Mouse (Mus musculus): ENCODE results near the gene Spindoc. TPM values are rescaled to one million over a fixed set of nuclear protein-coding genes. Genes with fewer than 3 reads are reported as not detected.
A peak's percentile ranks its signal among the peaks of the same experiment; 100 is the strongest.

The Spindoc gene
- 22.6 and 22.8 TPM in 2 replicates for polyA plus RNA-seq (2012; rRNA removed)

DNA sequence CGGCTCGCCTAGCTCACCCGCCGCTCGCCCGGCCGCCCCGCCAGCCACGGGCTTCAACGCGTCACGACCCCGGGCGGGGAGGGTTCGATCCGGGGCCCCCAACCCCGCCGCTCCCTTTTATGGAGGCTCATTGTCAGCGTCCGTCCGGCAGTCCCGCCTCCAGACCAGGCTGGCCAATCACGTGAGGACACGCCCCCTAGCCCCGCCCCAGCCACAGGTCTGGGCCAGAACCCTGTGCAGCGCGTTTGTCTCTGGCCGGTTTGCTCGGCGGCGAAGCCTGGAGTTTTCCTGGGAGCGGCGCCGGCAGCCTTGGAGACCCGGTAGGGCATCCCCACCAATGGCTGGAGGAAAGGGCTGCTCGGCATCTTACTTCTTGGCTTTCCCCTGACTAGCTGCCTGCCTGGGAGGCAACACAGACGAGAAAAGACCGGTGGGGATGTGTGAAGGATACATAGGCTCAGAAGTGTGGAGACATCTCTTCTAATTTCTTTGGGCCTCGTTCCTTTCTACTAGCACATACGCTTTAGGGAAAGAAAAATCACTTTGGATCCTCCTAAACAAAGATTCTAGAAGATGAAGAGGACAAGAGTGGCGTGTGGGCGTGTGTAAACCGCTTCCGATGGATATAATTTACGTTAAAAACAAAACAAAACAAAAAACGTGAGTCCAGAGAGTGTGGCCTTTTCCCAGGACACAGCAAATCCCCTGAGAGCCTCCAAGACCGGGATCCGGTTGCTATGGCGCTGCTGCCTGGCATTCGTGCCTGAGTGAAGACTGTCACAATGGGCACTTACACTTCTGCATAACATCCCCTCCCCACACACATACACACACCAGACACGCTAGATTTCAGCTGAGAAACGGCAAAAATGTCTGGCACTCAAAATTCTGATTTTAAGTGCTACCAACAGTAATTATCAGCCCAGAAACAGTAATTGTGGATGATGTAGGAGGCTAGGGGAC lies at the start of gene Spindoc:
Gene Spindoc (minus strand): TSS at position 92 of the 963 bp plus-strand sequence.
- H3K4me1 ChIP-seq (ENCODE audit: control insufficient read depth, insufficient read depth, low read length), result peaks cover 7% of the 10 kb centered on the region
- peak within 1 kb of the TSS; percentile 68 for H3K4me3 ChIP-seq (ENCODE audit: insufficient read depth, low read length)
- TF ChIP-seq POLR2A (IDR thresholded peaks at IDR 0.05; ENCODE audit: extremely low read depth, insufficient read depth, low read length) (peak; percentile 92), CTCF (IDR thresholded peaks at IDR 0.05; ENCODE audit: extremely low read depth, insufficient read depth, low read length) (no peak)
- H3K27ac ChIP-seq (ENCODE audit: insufficient read depth, low read length), result peak within 1 kb of the TSS; percentile 95

DNA sequence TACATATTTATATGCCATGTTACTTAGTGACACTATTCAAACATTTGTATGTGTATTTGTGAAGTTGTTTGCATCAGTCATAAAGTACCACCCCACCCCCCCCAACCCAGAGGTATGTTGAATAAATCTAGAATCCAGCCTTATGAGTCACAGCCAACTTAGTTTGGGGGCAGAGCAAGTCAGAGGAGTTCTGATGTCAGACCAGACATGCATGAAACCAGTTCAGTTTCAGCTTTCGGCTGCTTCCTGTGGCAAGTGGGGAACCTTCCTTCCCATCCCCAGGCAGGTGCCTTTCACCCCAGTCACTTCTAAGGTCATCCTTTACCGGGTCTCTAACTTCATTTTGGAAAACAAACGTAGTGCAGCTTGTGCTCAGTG lies 42.6 kb upstream of the Spindoc start:
- Histone ChIP-seq H3K27ac (ENCODE audit: insufficient read depth, low read length) (no peak overlapping the region), H3K4me1 (ENCODE audit: control insufficient read depth, insufficient read depth, low read length) (no peaks in the 10 kb centered on the region), H3K4me3 (ENCODE audit: insufficient read depth, low read length) (no peak overlapping the region)
- TF ChIP-seq CTCF (IDR thresholded peaks at IDR 0.05; ENCODE audit: extremely low read depth, insufficient read depth, low read length) (no peak), POLR2A (IDR thresholded peaks at IDR 0.05; ENCODE audit: extremely low read depth, insufficient read depth, low read length) (no peak)

DNA sequence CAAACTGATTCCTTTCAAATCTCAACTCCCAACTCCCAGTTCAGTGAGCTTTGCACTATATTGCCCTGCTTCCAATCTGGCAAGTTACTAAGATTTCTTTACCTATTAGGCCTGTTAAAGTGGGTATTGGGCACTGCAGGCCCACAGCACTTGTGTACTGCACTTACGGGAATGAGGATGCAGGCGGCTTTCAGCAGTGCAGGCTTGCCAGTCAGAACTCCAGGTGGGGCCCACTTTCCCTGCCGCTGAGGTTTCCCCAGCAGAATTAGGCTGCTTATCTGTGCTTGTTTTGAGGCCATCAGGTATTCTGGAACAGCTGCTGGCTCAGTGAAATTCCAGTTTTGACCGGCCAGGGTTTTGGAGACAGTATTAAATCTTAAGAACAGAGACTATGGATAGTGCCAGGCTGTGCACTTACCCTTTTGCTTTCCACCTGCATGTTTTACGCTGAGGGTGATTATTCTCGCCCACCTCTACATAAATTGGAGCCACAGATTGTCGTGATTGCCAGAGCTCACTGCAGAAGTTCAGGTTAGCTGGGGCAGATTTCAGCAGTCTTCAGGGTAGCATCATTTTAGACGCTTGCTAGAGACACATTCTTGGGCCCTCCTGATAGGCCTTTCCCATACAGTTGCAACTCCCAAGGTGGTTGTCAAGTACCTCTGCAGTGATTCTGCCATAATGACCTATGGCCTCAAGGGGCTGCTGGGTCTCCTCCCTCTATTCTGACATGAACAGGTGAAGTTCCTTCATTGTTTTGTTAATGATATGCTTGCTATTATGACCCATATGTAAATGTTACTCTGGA lies 42.0 kb upstream of the Spindoc start:
- TF ChIP-seq CTCF (IDR thresholded peaks at IDR 0.05; ENCODE audit: extremely low read depth, insufficient read depth, low read length) (no peak), POLR2A (IDR thresholded peaks at IDR 0.05; ENCODE audit: extremely low read depth, insufficient read depth, low read length) (0 out of 2 replicates have a peak, but pooled peaks have one; percentile 32)
- no peak overlapping the region for H3K4me3 ChIP-seq (ENCODE audit: insufficient read depth, low read length)
- H3K4me1 ChIP-seq (ENCODE audit: control insufficient read depth, insufficient read depth, low read length), result no peaks in the 10 kb centered on the region
- H3K27ac ChIP-seq (ENCODE audit: insufficient read depth, low read length), result no peak overlapping the region

DNA sequence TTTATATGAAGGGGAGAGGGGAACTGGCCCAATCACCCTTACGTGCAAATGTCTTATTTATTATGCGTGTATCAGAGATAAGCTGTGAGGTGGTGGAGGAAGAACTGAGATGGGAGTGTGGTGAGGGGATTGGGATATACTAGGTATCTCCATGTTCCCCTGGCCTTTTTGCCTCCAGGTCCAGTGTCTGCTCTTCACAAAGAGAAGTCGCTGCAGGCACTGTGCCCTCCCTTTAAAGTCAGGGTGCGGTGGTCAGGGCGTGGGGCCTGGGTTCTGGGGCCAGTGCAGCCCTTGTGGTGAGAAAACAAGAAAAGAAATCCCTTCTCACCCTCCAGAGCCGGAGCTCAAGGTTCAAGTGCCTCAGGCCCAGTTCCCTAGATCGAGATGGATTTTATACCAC lies 41.3 kb upstream of the Spindoc start:
- Histone ChIP-seq H3K27ac (ENCODE audit: insufficient read depth, low read length) (no peak overlapping the region), H3K4me3 (ENCODE audit: insufficient read depth, low read length) (no peak overlapping the region), H3K4me1 (ENCODE audit: control insufficient read depth, insufficient read depth, low read length) (no peaks in the 10 kb centered on the region; the same call in 1 of the 2 replicates)
- TF ChIP-seq CTCF (IDR thresholded peaks at IDR 0.05; ENCODE audit: extremely low read depth, insufficient read depth, low read length) (no peak), POLR2A (IDR thresholded peaks at IDR 0.05; ENCODE audit: extremely low read depth, insufficient read depth, low read length) (0 out of 2 replicates have a peak, but pooled peaks have one; percentile 13)

DNA sequence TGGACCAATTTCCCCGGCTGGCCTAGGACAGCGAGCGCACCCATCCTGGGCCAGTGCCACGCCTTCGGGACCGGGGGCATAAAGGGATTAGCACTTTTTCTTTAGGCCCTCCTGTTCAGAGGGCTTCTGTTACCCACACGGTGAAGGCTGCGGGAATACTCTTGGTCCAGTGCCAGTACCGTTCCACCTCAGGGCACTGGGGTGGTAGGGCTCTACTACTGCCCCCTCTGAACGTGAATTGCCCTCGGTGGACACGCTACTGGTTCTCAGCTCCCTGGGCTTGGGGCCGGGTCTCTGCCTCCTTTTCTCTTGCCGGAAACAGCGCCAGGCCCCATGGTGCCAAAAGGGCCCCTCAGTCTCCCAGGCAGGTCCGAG lies 40.8 kb upstream of the Spindoc start:
- H3K27ac ChIP-seq (ENCODE audit: insufficient read depth, low read length), result no peak overlapping the region
- H3K4me3 ChIP-seq (ENCODE audit: insufficient read depth, low read length), result peak overlapping the region; percentile 4; the same call in 1 of the 2 replicates
- peaks cover 3% of the 10 kb centered on the region for H3K4me1 ChIP-seq (ENCODE audit: control insufficient read depth, insufficient read depth, low read length)
- TF ChIP-seq POLR2A (IDR thresholded peaks at IDR 0.05; ENCODE audit: extremely low read depth, insufficient read depth, low read length) (no peak), CTCF (IDR thresholded peaks at IDR 0.05; ENCODE audit: extremely low read depth, insufficient read depth, low read length) (no peak)

DNA sequence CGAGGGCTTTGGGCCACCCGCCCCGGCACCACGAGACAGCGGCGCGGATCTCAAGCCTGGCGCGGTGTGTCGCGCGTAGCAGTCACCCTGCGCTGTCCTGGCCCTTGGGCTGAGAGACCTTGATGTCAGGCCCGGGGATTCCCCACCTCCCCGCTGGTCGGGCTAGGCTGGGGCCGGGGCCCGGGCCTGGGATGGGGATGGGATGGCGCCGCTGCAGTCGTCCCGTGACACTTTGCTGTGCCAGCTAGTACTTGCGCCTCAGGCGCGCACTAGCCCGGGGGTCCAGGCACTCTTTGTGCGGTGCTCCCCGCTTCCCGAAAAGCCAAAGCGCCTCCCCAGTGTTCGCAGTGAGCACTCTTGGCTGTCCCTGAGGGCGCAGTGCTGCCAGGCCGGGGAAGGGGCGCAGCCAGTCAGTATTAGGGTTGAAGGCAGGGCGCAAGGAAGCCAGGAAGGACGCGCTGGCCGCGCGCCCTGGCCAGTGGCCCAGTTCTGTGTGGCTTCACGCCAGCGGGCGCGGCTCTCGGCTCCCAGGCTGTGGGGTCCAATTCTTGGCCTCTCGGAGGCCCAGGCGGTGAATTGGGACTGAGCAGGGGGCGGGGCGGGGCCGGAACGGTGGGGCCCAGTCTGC lies 40.3 kb upstream of the Spindoc start:
- no peak for TF ChIP-seq CTCF (IDR thresholded peaks at IDR 0.05; ENCODE audit: extremely low read depth, insufficient read depth, low read length)
- no peak for TF ChIP-seq POLR2A (IDR thresholded peaks at IDR 0.05; ENCODE audit: extremely low read depth, insufficient read depth, low read length)
- Histone ChIP-seq H3K4me1 (ENCODE audit: control insufficient read depth, insufficient read depth, low read length) (peaks cover 3% of the 10 kb centered on the region), H3K4me3 (ENCODE audit: insufficient read depth, low read length) (peak overlapping the region; percentile 26; the same call in 1 of the 2 replicates), H3K27ac (ENCODE audit: insufficient read depth, low read length) (no peak overlapping the region)

DNA sequence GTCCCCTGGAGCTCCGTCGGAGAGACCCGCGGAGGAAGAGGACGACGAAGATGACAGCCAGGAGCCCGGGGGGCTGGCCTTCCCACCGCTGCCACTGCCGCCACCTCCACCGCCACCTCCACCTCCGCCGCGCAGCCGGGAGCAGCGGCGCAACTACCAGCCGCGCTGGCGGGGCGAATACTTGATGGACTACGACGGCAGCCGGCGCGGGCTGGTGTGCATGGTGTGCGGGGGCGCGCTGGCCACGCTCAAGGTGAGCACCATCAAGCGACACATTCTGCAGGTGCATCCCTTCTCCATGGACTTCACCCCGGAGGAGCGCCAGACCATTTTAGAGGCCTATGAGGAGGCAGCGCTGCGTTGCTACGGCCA lies 39.8 kb upstream of the Spindoc start:
- Histone ChIP-seq H3K27ac (ENCODE audit: insufficient read depth, low read length) (no peak overlapping the region), H3K4me1 (ENCODE audit: control insufficient read depth, insufficient read depth, low read length) (peaks cover 3% of the 10 kb centered on the region), H3K4me3 (ENCODE audit: insufficient read depth, low read length) (peak overlapping the region; percentile 26)
- TF ChIP-seq POLR2A (IDR thresholded peaks at IDR 0.05; ENCODE audit: extremely low read depth, insufficient read depth, low read length), result no peak
- no peak for TF ChIP-seq CTCF (IDR thresholded peaks at IDR 0.05; ENCODE audit: extremely low read depth, insufficient read depth, low read length)

DNA sequence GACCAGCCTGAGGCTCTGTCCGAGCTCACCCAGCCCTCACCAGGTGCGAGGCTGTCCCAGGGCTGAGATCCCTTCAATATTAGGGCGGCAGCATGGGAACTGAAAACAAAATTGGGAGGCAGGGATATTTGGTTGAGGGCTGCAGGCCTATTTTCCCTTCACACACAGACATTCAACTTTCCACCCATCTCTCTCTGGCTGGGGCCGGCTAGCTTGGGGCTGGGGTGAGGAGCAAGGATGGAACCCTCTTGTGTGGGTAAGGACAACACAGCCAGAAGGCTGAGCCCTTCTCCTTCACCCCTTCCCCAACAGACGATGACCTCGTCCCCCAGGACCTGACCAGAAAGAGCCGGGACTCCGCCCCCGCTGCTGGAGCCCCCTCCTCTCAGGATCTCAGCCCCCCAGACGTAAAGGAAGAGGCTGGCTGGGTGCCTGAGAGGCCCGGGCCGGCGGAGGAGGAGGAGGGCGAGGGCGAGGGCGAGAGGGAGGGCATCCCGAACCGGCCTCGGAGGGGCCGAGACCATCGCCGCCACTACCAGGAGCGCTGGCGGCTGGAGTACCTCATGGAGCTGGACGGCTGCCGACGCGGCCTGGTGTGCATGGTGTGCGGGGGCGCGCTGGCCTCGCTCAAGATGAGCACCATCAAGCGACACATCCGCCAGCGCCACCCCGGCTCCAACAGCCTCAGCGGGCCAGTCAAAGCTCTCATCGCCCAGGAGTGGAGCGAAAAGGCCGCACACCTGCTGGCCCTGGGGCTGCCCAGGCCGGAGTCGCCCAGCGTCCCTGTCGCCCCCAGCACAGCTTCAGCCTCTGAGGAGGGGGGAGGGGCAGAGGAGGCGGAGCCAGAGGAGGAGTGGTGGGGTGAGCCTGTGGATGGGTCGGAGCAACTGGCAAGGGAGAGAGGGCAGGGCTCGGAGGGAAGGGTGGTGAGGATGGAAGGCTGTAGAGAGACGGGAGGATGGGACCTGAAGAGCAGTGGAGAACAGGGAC lies 39.1 kb upstream of the Spindoc start:
- peak overlapping the region; percentile 26 for H3K4me3 ChIP-seq (ENCODE audit: insufficient read depth, low read length)
- TF ChIP-seq POLR2A (IDR thresholded peaks at IDR 0.05; ENCODE audit: extremely low read depth, insufficient read depth, low read length), result peak; percentile 53; the same call in 1 of the 2 replicates
- TF ChIP-seq CTCF (IDR thresholded peaks at IDR 0.05; ENCODE audit: extremely low read depth, insufficient read depth, low read length), result no peak
- no peak overlapping the region for H3K27ac ChIP-seq (ENCODE audit: insufficient read depth, low read length)
- peaks cover 3% of the 10 kb centered on the region for H3K4me1 ChIP-seq (ENCODE audit: control insufficient read depth, insufficient read depth, low read length)
